Mouse (Mus musculus) lung, postnatal 0 days (tissue): ENCODE data around the gene Cdh6.

Source experiments
- CTCF ChIP-seq: IDR thresholded peaks from 2 replicates; pipeline ENCODE4 v1.5.1; 2016; ENCODE audit warnings: antibody characterized with exemption, mild to moderate bottlenecking
- EP300 ChIP-seq: IDR thresholded peaks from 2 replicates; pipeline ENCODE4 v1.6.1; 2016; ENCODE audit warnings: antibody characterized with exemption, mild to moderate bottlenecking, control low read depth

GRCm38 (mm10) chr15:13173840-13174617 is 554 bp upstream of the Cdh6 start:
- TF ChIP-seq CTCF (no peak), EP300 (no peak)
